Mouse (Mus musculus) intestine, postnatal 0 days (tissue): ENCODE results near the gene Slc39a1. TPM values are rescaled to one million over a fixed set of nuclear protein-coding genes. Genes with fewer than 3 reads are reported as not detected.

Source experiments
- ATAC-seq: fragments of 200-750 bp; cut with Nextera tagmentation; 2 replicates; pipeline ENCODE4 v1.8.0; 2017; ENCODE audit warnings: mild to moderate bottlenecking, moderate TSS enrichment, moderate library complexity
- H3K27ac ChIP-seq: fragments of 300-500 bp; sonication (generic); 2 replicates; pipeline ENCODE4 v1.5.1; 2014; ENCODE audit warnings: mild to moderate bottlenecking, low read depth, low read length, moderate library complexity
- H3K27me3 ChIP-seq: fragments of 300-500 bp; sonication (generic); replicated peaks from 2 replicates; pipeline ENCODE4 v1.6.1; 2014; ENCODE audit warnings: low read length, mixed read lengths; ENCODE audit not compliant: control insufficient read depth, insufficient read depth
- H3K36me3 ChIP-seq: fragments of 300-500 bp; sonication (generic); 2 replicates; pipeline ENCODE4 v1.6.1; 2014; ENCODE audit warnings: mild to moderate bottlenecking, moderate library complexity; ENCODE audit not compliant: control insufficient read depth, insufficient read depth
- H3K4me1 ChIP-seq: fragments of 300-500 bp; sonication (generic); replicated peaks from 2 replicates; pipeline ENCODE4 v1.6.1; 2014; ENCODE audit warnings: antibody characterized with exemption, low read length, mixed read lengths; ENCODE audit not compliant: control insufficient read depth, insufficient read depth
- H3K4me2 ChIP-seq: fragments of 300-500 bp; sonication (generic); replicated peaks from 2 replicates; pipeline ENCODE4 v1.6.1; 2014; ENCODE audit warnings: low read depth, mild to moderate bottlenecking, moderate library complexity
- H3K4me3 ChIP-seq: fragments of 300-500 bp; sonication (generic); 2 replicates; pipeline ENCODE4 v1.5.1; 2014; ENCODE audit warnings: low read depth, low read length
- H3K9ac ChIP-seq: fragments of 300-500 bp; sonication (generic); 2 replicates; pipeline ENCODE4 v1.6.1; 2014; ENCODE audit warnings: mild to moderate bottlenecking, low read depth, low read length
- H3K9me3 ChIP-seq: fragments of 300-500 bp; sonication (generic); 2 replicates; pipeline ENCODE4 v1.6.1; 2016; ENCODE audit warnings: mixed run types; ENCODE audit not compliant: control insufficient read depth
- CTCF ChIP-seq: sonication (generic); IDR thresholded peaks from 2 replicates; pipeline ENCODE4 v1.5.1; 2016; ENCODE audit warnings: low read depth, mild to moderate bottlenecking, control low read depth, antibody characterized with exemption, moderate library complexity
- WGBS: fragments of 180-500 bp; shearing (Covaris S2); extraction: QIAGEN DNeasy Blood & Tissue Kit; methylation state at CpG from one replicate; pipeline ENCODE4 v1.1.7; 2014; 5-methylcytosine and 5-hydroxymethylcytosine counted together
- polyA plus RNA-seq: library from polyadenylated mRNA; unstranded; fragments of >200 nt; fragmentation: Nextera tagmentation; extraction: Ambion mirVana; gene quantifications from 2 replicates; pipeline ENCODE4 v1.2.1, GENCODE M21; 2015

Slc39a1 gene
- polyA plus RNA-seq, 1 experiment from 2014 or later = 153 TPM

DNA sequence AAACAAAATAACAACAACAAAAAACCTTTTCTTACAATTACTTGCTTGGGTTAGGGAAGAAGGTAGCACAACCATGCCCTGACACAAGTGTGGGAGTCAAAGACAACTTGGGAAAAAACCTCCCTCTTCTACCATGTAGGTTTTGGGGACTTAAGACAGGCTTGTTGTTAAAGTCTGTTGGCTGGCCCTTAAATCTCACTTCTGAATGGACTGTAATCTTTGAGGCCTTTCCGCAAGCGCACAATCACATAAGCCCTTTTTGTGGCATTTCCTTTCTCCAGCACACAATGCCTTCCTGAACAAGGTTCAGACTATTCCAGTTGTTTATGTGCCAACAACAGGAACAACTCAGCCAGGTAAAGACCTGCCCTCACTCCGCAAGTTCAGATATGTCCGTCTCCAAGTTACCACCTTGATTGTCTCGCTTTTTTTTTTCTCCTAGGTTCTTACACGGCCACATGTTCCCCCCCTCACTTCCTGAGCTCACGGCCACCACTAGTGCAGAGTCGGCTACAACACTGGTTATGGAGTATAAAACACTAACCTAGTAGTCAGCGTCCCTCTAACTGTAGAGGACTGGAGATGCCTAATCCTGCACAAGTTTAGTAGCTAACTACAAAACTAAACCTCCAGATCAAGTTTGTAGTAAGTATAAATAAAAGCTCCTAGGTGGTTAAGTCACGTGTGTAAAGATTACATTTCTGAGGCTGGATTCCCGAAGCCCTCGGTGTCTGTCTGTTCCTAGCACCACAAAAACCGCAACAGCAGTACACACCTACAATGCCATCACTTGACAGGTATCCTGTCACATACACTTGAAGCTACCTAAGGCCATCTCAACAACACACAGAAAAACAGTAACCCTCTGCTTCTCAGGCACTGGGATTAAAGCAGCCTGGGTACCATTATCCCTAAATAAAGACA lies 36.2 kb upstream of the Slc39a1 start:
- Histone ChIP-seq H3K27me3 (no peaks in the 10 kb centered on the region), H3K9ac (no peak overlapping the region), H3K36me3 (peaks cover 31% of the 10 kb centered on the region), H3K27ac (no peak overlapping the region), H3K4me3 (peak overlapping the region; percentile 69), H3K9me3 (no peaks in the 10 kb centered on the region), H3K4me1 (0 out of 2 replicates have a peak, but pooled peaks cover 7% of the 10 kb centered on the region), H3K4me2 (peak overlapping the region; percentile 65)
- TF ChIP-seq CTCF = no peak
- WGBS = 49% methylated on average over 13 of the region's 13 CpGs
- no peak for ATAC-seq

DNA sequence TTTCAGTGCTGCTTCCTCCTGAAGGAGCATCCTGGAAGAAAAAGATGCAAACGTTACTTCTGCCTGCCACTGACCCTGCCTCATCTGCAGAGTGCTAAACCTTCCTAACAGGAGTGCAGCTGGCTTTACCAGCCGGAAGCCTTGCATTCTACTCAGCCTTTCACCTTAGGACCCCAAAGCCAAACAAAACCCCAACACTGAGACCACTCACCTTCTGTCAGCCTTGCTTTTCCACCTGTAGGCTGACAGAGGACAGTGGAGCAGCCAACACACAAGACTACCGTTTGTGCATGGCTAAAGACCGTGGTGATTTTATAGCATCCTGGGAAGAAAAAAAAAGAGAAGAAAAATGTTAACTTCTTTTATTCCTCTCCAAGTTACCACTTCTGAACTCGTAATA lies 35.2 kb upstream of the Slc39a1 start:
- Histone ChIP-seq H3K36me3 (peaks cover 28% of the 10 kb centered on the region), H3K4me1 (0 out of 2 replicates have a peak, but pooled peaks cover 7% of the 10 kb centered on the region), H3K9me3 (no peaks in the 10 kb centered on the region), H3K27me3 (no peaks in the 10 kb centered on the region), H3K4me2 (peak overlapping the region; percentile 65), H3K9ac (peak overlapping the region; percentile 84), H3K27ac (no peak overlapping the region; the same call in 1 of the 2 replicates), H3K4me3 (peak overlapping the region; percentile 69)
- WGBS = 5% methylated on average over 5 of the region's 5 CpGs
- ATAC-seq = no peak
- no peak for TF ChIP-seq CTCF

DNA sequence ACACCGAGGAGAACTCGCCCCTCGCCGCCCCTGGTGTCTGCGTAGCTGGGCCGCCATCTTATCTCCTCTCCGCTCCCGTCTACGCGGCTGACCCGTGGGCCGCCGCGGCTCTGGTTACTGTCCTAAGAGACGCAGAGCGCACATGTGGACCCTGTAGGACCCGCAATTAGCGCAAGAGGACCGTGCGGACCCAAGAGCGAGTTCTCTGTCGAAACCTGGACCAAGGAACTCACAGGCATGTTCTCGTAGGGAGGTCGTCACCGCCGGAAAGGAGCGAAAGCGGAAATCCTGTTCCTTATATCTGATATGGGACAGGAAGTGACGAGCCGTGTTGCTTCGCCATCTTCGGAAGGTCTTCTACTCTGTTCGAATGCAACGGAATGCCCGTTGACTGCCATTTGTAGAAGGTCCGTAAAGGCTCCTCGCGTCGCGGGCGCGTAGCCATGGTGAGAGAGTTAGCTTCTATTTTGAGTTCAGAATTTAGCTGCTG lies 34.5 kb upstream of the Slc39a1 start, which contains the start of the genes Rps27 and Rab13:
Rps27 (minus strand) TSS at position 275 of the 490 bp plus-strand sequence.
Rab13 (plus strand) TSS at position 319 of the 490 bp plus-strand sequence.
- Histone ChIP-seq H3K27ac (peak within 1 kb of the TSS; percentile 68), H3K4me3 (peak within 1 kb of the TSS; percentile 69), H3K4me2 (peak within 1 kb of the TSS; percentile 65), H3K9me3 (no peaks in the 10 kb centered on the region), H3K9ac (peak within 1 kb of the TSS; percentile 84), H3K4me1 (0 out of 2 replicates have a peak, but pooled peaks cover 7% of the 10 kb centered on the region), H3K36me3 (peaks cover 21% of the 10 kb centered on the region), H3K27me3 (no peaks in the 10 kb centered on the region)
- no peak for TF ChIP-seq CTCF
- ATAC-seq = peak; percentile 89
- under 1% methylated on average over 42 of the region's 42 CpGs for WGBS

DNA sequence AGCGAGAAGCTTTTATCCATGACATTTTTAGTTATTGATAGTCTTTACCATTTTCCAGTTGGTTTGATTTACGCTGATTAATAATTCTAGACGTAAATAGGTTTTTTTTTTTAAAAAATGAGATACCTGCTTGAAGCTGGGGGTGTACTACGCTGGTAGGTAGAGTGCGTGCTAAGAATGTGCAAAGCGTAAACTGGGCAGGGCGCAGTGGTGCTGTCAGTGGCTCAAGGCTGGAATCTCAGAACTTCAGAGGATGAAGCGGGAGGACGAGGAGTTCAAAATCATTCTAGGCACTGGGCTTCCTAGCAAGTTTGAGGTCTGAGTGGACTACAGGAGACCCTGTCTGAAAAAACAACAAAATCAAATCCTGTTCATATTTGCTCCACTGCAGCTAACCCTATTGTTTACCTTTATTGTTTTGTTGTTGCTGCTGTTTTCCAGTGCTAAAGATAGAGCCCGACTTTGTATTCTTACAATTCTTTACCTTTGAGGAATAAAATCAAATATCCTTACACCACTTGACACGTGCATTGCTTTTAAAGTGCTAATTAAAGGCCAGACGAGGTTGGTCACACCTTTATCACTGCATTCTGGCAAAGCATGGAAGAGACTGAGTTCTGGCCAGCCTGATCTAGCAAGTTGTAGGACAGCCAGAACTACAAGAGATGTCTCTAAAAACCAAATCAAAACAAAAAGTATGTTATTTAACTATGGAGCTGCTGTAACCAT lies 33.9 kb upstream of the Slc39a1 start:
- Histone ChIP-seq H3K27me3 (no peaks in the 10 kb centered on the region), H3K4me2 (peak overlapping the region; percentile 65), H3K9ac (peak overlapping the region; percentile 84; the same call in 1 of the 2 replicates), H3K36me3 (peaks cover 18% of the 10 kb centered on the region), H3K4me1 (0 out of 2 replicates have a peak, but pooled peaks cover 7% of the 10 kb centered on the region), H3K9me3 (no peaks in the 10 kb centered on the region), H3K4me3 (peak overlapping the region; percentile 69), H3K27ac (no peak overlapping the region)
- WGBS = 12% methylated on average over 12 of the region's 12 CpGs
- TF ChIP-seq CTCF = no peak
- ATAC-seq = 0 out of 2 replicates have a peak, but pooled peaks have one; percentile 26

DNA sequence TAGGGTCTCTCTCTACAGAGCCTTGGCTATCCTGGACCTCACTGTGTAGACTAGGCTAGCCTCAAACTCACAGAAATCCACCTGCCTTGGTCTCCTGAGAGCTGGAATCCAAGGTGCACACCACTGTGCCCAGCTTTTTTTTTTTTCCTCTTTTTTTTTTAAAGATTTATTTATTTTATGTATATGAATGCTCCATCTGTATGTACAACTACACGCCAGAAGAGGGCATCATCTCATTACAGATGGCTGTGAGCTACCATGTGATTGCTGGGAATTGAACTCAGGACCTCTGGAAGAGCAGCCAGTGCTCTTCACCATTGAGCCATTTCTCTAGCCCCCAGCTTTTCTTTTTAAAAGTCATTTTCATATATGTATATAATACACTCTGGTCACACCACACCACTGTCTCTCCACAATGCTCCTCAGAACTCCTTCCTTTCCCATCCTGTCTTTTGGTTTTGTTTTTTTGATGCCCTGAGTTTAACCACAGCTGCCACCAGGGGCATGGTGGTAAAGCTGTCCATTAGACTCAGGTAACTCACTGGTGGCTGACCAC lies 32.1 kb upstream of the Slc39a1 start:
- no peaks in the 10 kb centered on the region for H3K9me3 ChIP-seq
- no peak overlapping the region for H3K4me2 ChIP-seq
- 0 out of 2 replicates have a peak, but pooled peaks cover 7% of the 10 kb centered on the region for H3K4me1 ChIP-seq
- H3K27ac ChIP-seq = no peak overlapping the region
- H3K27me3 ChIP-seq = no peaks in the 10 kb centered on the region
- peak; percentile 53 for TF ChIP-seq CTCF
- H3K36me3 ChIP-seq = peaks cover 14% of the 10 kb centered on the region
- no peak overlapping the region for H3K9ac ChIP-seq
- WGBS = 47% methylated on average over 1 of the region's 1 CpGs
- ATAC-seq = no peak
- no peak overlapping the region for H3K4me3 ChIP-seq
